Mouse (Mus musculus) erythroblast, embryonic 14.5 days (primary cell): Measurements from ENCODE around the gene Ldhd.

ENCODE experiments used
- GATA1 ChIP-seq: IDR thresholded peaks from 2 replicates; pipeline ENCODE4 v1.6.1; 2012; ENCODE audit warnings: low read length, inconsistent platforms, mixed read lengths
- TAL1 ChIP-seq: IDR thresholded peaks from 3 replicates; pipeline ENCODE4 v1.6.1; 2012; ENCODE audit warnings: low read length, inconsistent platforms, mixed read lengths

GRCm38 (mm10) chr8:111650651-111651050 is 20.5 kb upstream of the Ldhd start:
- no peak for TF ChIP-seq GATA1
- TF ChIP-seq TAL1 = no peak
